Mouse (Mus musculus) MEL (cell line): ENCODE measurements around the gene Shisal2a. TPM values are rescaled to one million over a fixed set of nuclear protein-coding genes. Genes with fewer than 3 reads are reported as not detected.

Experiments
- DNase-seq: peaks from one replicate; pipeline ENCODE4 v3.0.0; 2011; ENCODE audit warnings: low read depth, low spot score
- H3K27ac ChIP-seq: 2 replicates; pipeline ENCODE4 v1.5.1; 2012; ENCODE audit warnings: low read depth, mild to moderate bottlenecking, control low read depth, low read length, moderate library complexity; ENCODE audit not compliant: control insufficient read depth
- H3K27me3 ChIP-seq, 2 experiments: fragments of 150-350 bp in 1 of 2; sonication (generic) in 1 of 2; 2 replicates each; pipeline ENCODE4 v1.6.1; 2012; ENCODE audit warnings: low read length in 2 of 2, mild to moderate bottlenecking in 2 of 2, improper control_type of control experiment in 1 of 2, moderate library complexity in 1 of 2; ENCODE audit not compliant: insufficient read depth in 2 of 2, control insufficient read depth in 1 of 2
- H3K36me3 ChIP-seq, 2 experiments: 2 replicates each; pipeline ENCODE4 v1.6.1; 2012 to 2014; ENCODE audit warnings: low read length in 2 of 2, improper control_type of control experiment in 1 of 2, inconsistent platforms in 1 of 2, mild to moderate bottlenecking in 1 of 2; ENCODE audit not compliant: insufficient read depth in 2 of 2, control insufficient read depth in 1 of 2
- H3K4me1 ChIP-seq, 2 experiments: fragments of 150-350 bp in 1 of 2; sonication (generic) in 1 of 2; 2 replicates each; pipeline ENCODE4 v1.6.1; 2012; ENCODE audit warnings: low read length in 2 of 2, improper control_type of control experiment in 1 of 2, mild to moderate bottlenecking in 1 of 2; ENCODE audit not compliant: insufficient read depth in 2 of 2, control insufficient read depth in 1 of 2
- H3K4me3 ChIP-seq, 2 experiments: fragments of 150-350 bp in 1 of 2; sonication (generic) in 1 of 2; 2 replicates each; pipeline ENCODE4 v1.5.1; 2012; ENCODE audit warnings: low read depth in 2 of 2, low read length in 2 of 2, mild to moderate bottlenecking in 2 of 2, moderate library complexity in 2 of 2, control low read depth in 1 of 2, improper control_type of control experiment in 1 of 2; ENCODE audit not compliant: control insufficient read depth in 1 of 2, insufficient read depth in 1 of 2
- H3K79me2 ChIP-seq: 2 replicates; pipeline ENCODE4 v1.6.1; 2012; ENCODE audit warnings: mild to moderate bottlenecking, low read length, moderate library complexity; ENCODE audit not compliant: control insufficient read depth, poor library complexity, insufficient read depth
- H3K9ac ChIP-seq: 2 replicates; pipeline ENCODE4 v1.6.1; 2012; ENCODE audit warnings: low read depth, mild to moderate bottlenecking, control low read depth, low read length, moderate library complexity; ENCODE audit not compliant: control insufficient read depth, poor library complexity, severe bottlenecking
- H3K9me3 ChIP-seq: fragments of 150-350 bp; sonication (generic); replicated peaks from 2 replicates; pipeline ENCODE4 v1.6.1; 2012; ENCODE audit warnings: mild to moderate bottlenecking, low read length, improper control_type of control experiment, moderate library complexity; ENCODE audit not compliant: insufficient read depth
- CHD1 ChIP-seq: IDR thresholded peaks from 2 replicates; pipeline ENCODE4 v1.6.1; 2012; ENCODE audit warnings: low read depth, mild to moderate bottlenecking, inconsistent platforms, low read length, improper control_type of control experiment
- CHD2 ChIP-seq: IDR thresholded peaks from 2 replicates; pipeline ENCODE4 v1.6.1; 2011; ENCODE audit warnings: low read length, improper control_type of control experiment
- CTCF ChIP-seq, 3 experiments: IDR thresholded peaks in 2 of 3; conservative IDR thresholded peaks in 1 of 3; 2 replicates each; pipeline ENCODE4 v1.5.1; 2011 to 2012; ENCODE audit warnings: low read length in 3 of 3, low read depth in 2 of 3, mild to moderate bottlenecking in 2 of 3, improper control_type of control experiment in 1 of 3, inconsistent platforms in 1 of 3, mixed read lengths in 1 of 3, moderate library complexity in 1 of 3; ENCODE audit not compliant: control insufficient read depth in 1 of 3, insufficient read depth in 1 of 3, poor library complexity in 1 of 3, severe bottlenecking in 1 of 3
- E2F4 ChIP-seq: IDR thresholded peaks from 2 replicates; pipeline ENCODE4 v1.6.1; 2011; ENCODE audit warnings: low read depth, low read length, improper control_type of control experiment, borderline replicate concordance
- EP300 ChIP-seq, 2 experiments: IDR thresholded peaks; 2 replicates each; pipeline ENCODE4 v1.6.1; 2011; ENCODE audit warnings: improper control_type of control experiment in 2 of 2, low read length in 2 of 2, low read depth in 1 of 2, mild to moderate bottlenecking in 1 of 2
- ETS1 ChIP-seq: IDR thresholded peaks from 2 replicates; pipeline ENCODE4 v1.6.1; 2012; ENCODE audit warnings: low read depth, mild to moderate bottlenecking, inconsistent platforms, low read length, improper control_type of control experiment, moderate library complexity
- GABPA ChIP-seq: IDR thresholded peaks from 2 replicates; pipeline ENCODE4 v1.6.1; 2012; ENCODE audit warnings: low read depth, mild to moderate bottlenecking, inconsistent platforms, low read length, improper control_type of control experiment, moderate library complexity
- HCFC1 ChIP-seq: IDR thresholded peaks from 2 replicates; pipeline ENCODE4 v1.6.1; 2012; ENCODE audit warnings: low read depth, mild to moderate bottlenecking, inconsistent platforms, low read length, improper control_type of control experiment, moderate library complexity
- MAX ChIP-seq: IDR thresholded peaks from 2 replicates; pipeline ENCODE4 v1.6.1; 2011; ENCODE audit warnings: low read length, improper control_type of control experiment
- MAZ ChIP-seq: IDR thresholded peaks from 2 replicates; pipeline ENCODE4 v1.6.1; 2012; ENCODE audit warnings: low read depth, mild to moderate bottlenecking, inconsistent platforms, low read length, improper control_type of control experiment
- MYC ChIP-seq: IDR thresholded peaks from 2 replicates; pipeline ENCODE4 v1.6.1; 2011; ENCODE audit warnings: low read depth, mild to moderate bottlenecking, low read length, improper control_type of control experiment, moderate library complexity
- NELFE ChIP-seq: IDR thresholded peaks from 2 replicates; pipeline ENCODE4 v1.6.1; 2011; ENCODE audit warnings: low read depth, low read length, improper control_type of control experiment
- NRF1 ChIP-seq: IDR thresholded peaks from 2 replicates; pipeline ENCODE4 v1.6.1; 2014; ENCODE audit warnings: low read depth, mild to moderate bottlenecking, inconsistent platforms, low read length, improper control_type of control experiment, moderate library complexity; ENCODE audit not compliant: poor library complexity, insufficient read depth, severe bottlenecking
- POLR2A ChIP-seq, 2 experiments: IDR thresholded peaks; 2 replicates each; pipeline ENCODE4 v1.6.1; 2011 to 2012; ENCODE audit warnings: low read length in 2 of 2, mild to moderate bottlenecking in 2 of 2, control low read depth in 1 of 2, improper control_type of control experiment in 1 of 2, low read depth in 1 of 2, moderate library complexity in 1 of 2; ENCODE audit not compliant: control insufficient read depth in 1 of 2, insufficient read depth in 1 of 2, poor library complexity in 1 of 2
- POLR2AphosphoS2 ChIP-seq: IDR thresholded peaks from 2 replicates; pipeline ENCODE4 v1.6.1; 2011; ENCODE audit warnings: low read length, improper control_type of control experiment
- POLR2AphosphoS5 ChIP-seq: IDR thresholded peaks from 2 replicates; pipeline ENCODE4 v1.6.1; 2012; ENCODE audit warnings: low read depth, borderline replicate concordance, mild to moderate bottlenecking, inconsistent platforms, low read length, moderate library complexity, mixed read lengths
- RAD21 ChIP-seq: IDR thresholded peaks from 2 replicates; pipeline ENCODE4 v1.6.1; 2011; ENCODE audit warnings: mild to moderate bottlenecking, low read depth, low read length, improper control_type of control experiment
- RCOR1 ChIP-seq: IDR thresholded peaks from 2 replicates; pipeline ENCODE4 v1.6.1; 2012; ENCODE audit warnings: low read depth, mild to moderate bottlenecking, inconsistent platforms, low read length, improper control_type of control experiment
- SIN3A ChIP-seq: IDR thresholded peaks from 2 replicates; pipeline ENCODE4 v1.6.1; 2012; ENCODE audit warnings: low read length, improper control_type of control experiment, inconsistent platforms
- SMC3 ChIP-seq: IDR thresholded peaks from 2 replicates; pipeline ENCODE4 v1.6.1; 2011; ENCODE audit warnings: low read depth, low read length, improper control_type of control experiment
- TBP ChIP-seq: IDR thresholded peaks from 2 replicates; pipeline ENCODE4 v1.8.0; 2011; ENCODE audit warnings: low read depth, low read length, improper control_type of control experiment
- TCF12 ChIP-seq: IDR thresholded peaks from 2 replicates; pipeline ENCODE4 v1.6.1; 2014; ENCODE audit warnings: low read depth, mild to moderate bottlenecking, inconsistent platforms, low read length, improper control_type of control experiment, moderate library complexity
- UBTF ChIP-seq: IDR thresholded peaks from 2 replicates; pipeline ENCODE4 v1.6.1; 2012; ENCODE audit warnings: low read depth, mild to moderate bottlenecking, inconsistent platforms, low read length, improper control_type of control experiment, moderate library complexity, borderline replicate concordance; ENCODE audit not compliant: insufficient read depth
- USF1 ChIP-seq: IDR thresholded peaks from 2 replicates; pipeline ENCODE4 v1.6.1; 2014; ENCODE audit warnings: low read depth, mild to moderate bottlenecking, inconsistent platforms, low read length, improper control_type of control experiment, moderate library complexity
- USF2 ChIP-seq, 2 experiments: IDR thresholded peaks; 2 replicates each; pipeline ENCODE4 v1.6.1; 2011 to 2012; ENCODE audit warnings: improper control_type of control experiment in 2 of 2, low read length in 2 of 2, borderline replicate concordance in 1 of 2, inconsistent platforms in 1 of 2, low read depth in 1 of 2, mild to moderate bottlenecking in 1 of 2; ENCODE audit not compliant: insufficient read depth in 1 of 2
- ZC3H11A ChIP-seq: IDR thresholded peaks from 2 replicates; pipeline ENCODE4 v1.6.1; 2012; ENCODE audit warnings: low read depth, mild to moderate bottlenecking, inconsistent platforms, low read length, improper control_type of control experiment
- polyA plus RNA-seq, 2 experiments: library from polyadenylated mRNA; stranded (reverse) in 1 of 2; unstranded in 1 of 2; fragments of >175 nt in 1 of 2; fragments of >200 nt in 1 of 2; gene quantifications; 2 replicates each; pipeline versions ENCODE4 v1.2.1 to v1.2.4; 2012; ENCODE audit warnings: low replicate concordance in 2 of 2, low read depth in 1 of 2; ENCODE audit not compliant: insufficient read length in 2 of 2, insufficient read depth in 1 of 2, missing spikeins in 1 of 2
- total RNA-seq: library from RNA; depleted of rRNA; stranded (reverse); fragments of 300-350 nt; gene quantifications from 2 replicates; pipeline ENCODE4 v1.2.3, GENCODE M21; 2012

Shisal2a gene
- total and polyA plus RNA-seq, 3 experiments: not detected

GRCm38 (mm10) chr4:108406138-108406860 lies 23.1 kb upstream of the Shisal2a start:
- no peak overlapping the region for H3K9ac ChIP-seq

GRCm38 (mm10) chr4:108405766-108406137 lies 22.6 kb upstream of the Shisal2a start:
- no peaks in the 10 kb centered on the region for H3K79me2 ChIP-seq
- H3K4me1 ChIP-seq: no peaks in the 10 kb centered on the region
- H3K4me3 ChIP-seq: no peak overlapping the region
- no peak for TF ChIP-seq GABPA
- TF ChIP-seq RAD21: no peak
- TF ChIP-seq MAX: no peak
- no peak for TF ChIP-seq TCF12
- TF ChIP-seq USF1: no peak
- TF ChIP-seq NRF1: no peak
- no peak for TF ChIP-seq CTCF (IDR thresholded peaks at IDR 0.05 in 2 of 3, conservative IDR thresholded peaks at IDR 0.05 in 1 of 3; ENCODE audit: control insufficient read depth in 1 of 3, insufficient read depth in 1 of 3, low read depth in 2 of 3, low read length in 3 of 3, poor library complexity in 1 of 3, severe bottlenecking in 1 of 3)
- no peak for TF ChIP-seq TBP
- TF ChIP-seq NELFE: no peak
- no peak for TF ChIP-seq SIN3A
- no peak for TF ChIP-seq CHD1
- no peak for TF ChIP-seq HCFC1
- TF ChIP-seq RCOR1: no peak
- TF ChIP-seq POLR2AphosphoS5: no peak
- TF ChIP-seq, all 39 proteins: peak for 0
- no peak for DNase-seq
- H3K27me3 ChIP-seq: peaks cover 5% of the 10 kb centered on the region in 2 experiments; a peak in 3 of 4 replicates
- no peaks in the 10 kb centered on the region for H3K36me3 ChIP-seq
- no peak overlapping the region for H3K27ac ChIP-seq
- no peaks in the 10 kb centered on the region for H3K9me3 ChIP-seq
- no peak overlapping the region for H3K9ac ChIP-seq

More at GRCm38 (mm10) chr4:108406138-108406860, 23.1 kb upstream of the Shisal2a start:
- H3K4me1 ChIP-seq: no peaks in the 10 kb centered on the region
- H3K79me2 ChIP-seq: no peaks in the 10 kb centered on the region
- no peak overlapping the region for H3K27ac ChIP-seq
- peaks cover 5% of the 10 kb centered on the region in 2 experiments; a peak in 3 of 4 replicates for H3K27me3 ChIP-seq
- no peaks in the 10 kb centered on the region for H3K9me3 ChIP-seq
- TF ChIP-seq ZC3H11A (no peak), UBTF (no peak), E2F4 (no peak), MYC (no peak), CHD2 (no peak), MAZ (no peak), SMC3 (no peak), POLR2A (IDR thresholded peaks at IDR 0.05; ENCODE audit: control insufficient read depth in 1 of 2, insufficient read depth in 1 of 2, low read depth in 1 of 2, low read length in 2 of 2, poor library complexity in 1 of 2) (no peak), USF2 (IDR thresholded peaks at IDR 0.05; ENCODE audit: borderline replicate concordance in 1 of 2, insufficient read depth in 1 of 2, low read depth in 1 of 2, low read length in 2 of 2) (no peak), POLR2AphosphoS2 (no peak), EP300 (IDR thresholded peaks at IDR 0.05; ENCODE audit: low read depth in 1 of 2, low read length in 2 of 2) (no peak), ETS1 (no peak), RAD21 (no peak)
- no peak overlapping the region for H3K4me3 ChIP-seq
- DNase-seq: no peak
- H3K36me3 ChIP-seq: no peaks in the 10 kb centered on the region
